Mouse (Mus musculus) thymus, postnatal 0 days (tissue): Measurements from ENCODE around the gene Gm4792. TPM values are rescaled to one million over a fixed set of nuclear protein-coding genes. Genes with fewer than 3 reads are reported as not detected.

ENCODE experiments used
- polyA plus RNA-seq: library from polyadenylated mRNA; unstranded; fragments of >200 nt; fragmentation: Nextera tagmentation; extraction: Ambion mirVana; gene quantifications from 2 replicates; pipeline ENCODE4 v1.2.1, GENCODE M21; 2015

Gene Gm4792
- polyA plus RNA-seq, 1 experiment from 2014 or later = not detected

Other genes starting within 250 kb of the Gm4792 start
- 6.4 and 7.1 TPM in 2 replicates for gene Nr2c1, start 150.7 kb downstream of the Gm4792 start, polyA plus RNA-seq
- gene Ndufa12, start 100.0 kb downstream of the Gm4792 start, polyA plus RNA-seq = 436 and 485 TPM in 2 replicates
- gene Tmcc3, start 13.2 kb upstream of the Gm4792 start, polyA plus RNA-seq = 12.2 and 14.0 TPM in 2 replicates